Mouse (Mus musculus): ENCODE measurements around the gene Kcnb1. TPM values are rescaled to one million over a fixed set of nuclear protein-coding genes. Genes with fewer than 3 reads are reported as not detected.

Gene Kcnb1
- polyA plus RNA-seq, 1 experiment from 2014 or later: 0.85 TPM

GRCm38 (mm10) chr2:167053127-167053844, 136.7 kb downstream of the Kcnb1 start:
- Histone ChIP-seq H3K4me3 (ENCODE audit: control insufficient read depth in 1 of 2, insufficient read depth in 1 of 2, low read depth in 1 of 2, low read length in 2 of 2) (no peak overlapping the region), H3K9ac (ENCODE audit: low read length) (peak overlapping the region; percentile 42; the same call in 1 of the 2 replicates), H3K4me2 (ENCODE audit: low read length) (no peak overlapping the region), H3K9me3 (ENCODE audit: control insufficient read depth, low read length) (no peaks in the 10 kb centered on the region), H3K27me3 (ENCODE audit: control insufficient read depth, insufficient read depth, low read length) (no peaks in the 10 kb centered on the region), H3K27ac (replicated peaks in 1 of 2; ENCODE audit: control insufficient read depth in 1 of 2, insufficient read depth in 1 of 2, low read depth in 2 of 2, low read length in 2 of 2) (peak overlapping the region; percentile 22 to 44; a peak in 2 of 4 replicates), H3K36me3 (ENCODE audit: control insufficient read depth, insufficient read depth, low read length) (peaks cover 75% of the 10 kb centered on the region), H3K4me1 (ENCODE audit: control insufficient read depth in 2 of 2, insufficient read depth in 2 of 2, low read length in 2 of 2) (peaks cover 7 to 17% of the 10 kb centered on the region in 2 experiments)
- 63% methylated on average over 9 of the region's 9 CpGs for WGBS
- ATAC-seq (ENCODE audit: insufficient number of reproducible peaks, insufficient read depth, low FRiP score, low read depth): no peak

GRCm38 (mm10) chr2:167048698-167049358, 141.1 kb downstream of the Kcnb1 start:
- Histone ChIP-seq H3K4me3 (ENCODE audit: control insufficient read depth in 1 of 2, insufficient read depth in 1 of 2, low read depth in 1 of 2, low read length in 2 of 2) (no peak overlapping the region), H3K4me2 (ENCODE audit: low read length) (0 out of 2 replicates have a peak overlapping the region, but pooled peaks have one; percentile 2), H3K4me1 (ENCODE audit: control insufficient read depth in 2 of 2, insufficient read depth in 2 of 2, low read length in 2 of 2) (peaks cover 8 to 21% of the 10 kb centered on the region in 2 experiments), H3K9ac (ENCODE audit: low read length) (peak overlapping the region; percentile 53), H3K36me3 (ENCODE audit: control insufficient read depth, insufficient read depth, low read length) (peaks cover 76% of the 10 kb centered on the region), H3K27ac (replicated peaks in 1 of 2; ENCODE audit: control insufficient read depth in 1 of 2, insufficient read depth in 1 of 2, low read depth in 2 of 2, low read length in 2 of 2) (peak overlapping the region; percentile 75 to 80), H3K27me3 (ENCODE audit: control insufficient read depth, insufficient read depth, low read length) (no peaks in the 10 kb centered on the region), H3K9me3 (ENCODE audit: control insufficient read depth, low read length) (no peaks in the 10 kb centered on the region)
- peak; percentile 68 for ATAC-seq (ENCODE audit: insufficient number of reproducible peaks, insufficient read depth, low FRiP score, low read depth)
- whole genome bisulfite sequencing: 52% methylated on average over 8 of the region's 8 CpGs

- Histone ChIP-seq H3K9me3 (ENCODE audit: control insufficient read depth, low read length) (no peaks in the 10 kb centered on the region), H3K36me3 (ENCODE audit: control insufficient read depth, insufficient read depth, low read length) (peaks cover 82% of the 10 kb centered on the region), H3K4me1 (ENCODE audit: control insufficient read depth in 2 of 2, insufficient read depth in 2 of 2, low read length in 2 of 2) (peaks cover 8 to 20% of the 10 kb centered on the region in 2 experiments), H3K27ac (replicated peaks in 1 of 2; ENCODE audit: control insufficient read depth in 1 of 2, insufficient read depth in 1 of 2, low read depth in 2 of 2, low read length in 2 of 2) (peak overlapping the region; percentile 75 to 80), H3K4me2 (ENCODE audit: low read length) (no peak overlapping the region), H3K9ac (ENCODE audit: low read length) (peak overlapping the region; percentile 53; the same call in 1 of the 2 replicates), H3K27me3 (ENCODE audit: control insufficient read depth, insufficient read depth, low read length) (no peaks in the 10 kb centered on the region), H3K4me3 (ENCODE audit: control insufficient read depth in 1 of 2, insufficient read depth in 1 of 2, low read depth in 1 of 2, low read length in 2 of 2) (no peak overlapping the region)
- WGBS: 74% methylated on average over 10 of the region's 10 CpGs
- no peak for ATAC-seq (ENCODE audit: insufficient number of reproducible peaks, insufficient read depth, low FRiP score, low read depth)
These were observed 141.7 kb downstream of the Kcnb1 start for GRCm38 (mm10) chr2:167048223-167048622.

Other genes starting within 250 kb of the Kcnb1 start
- gene Stau1, start 193.9 kb downstream of the Kcnb1 start, polyA plus RNA-seq (2014; fragmentation: Nextera tagmentation; extraction: Ambion mirVana): 53.4 and 53.6 TPM in 2 replicates
- gene Ddx27, start 175.0 kb downstream of the Kcnb1 start, polyA plus RNA-seq (2014; fragmentation: Nextera tagmentation; extraction: Ambion mirVana): 22.2 and 23.0 TPM in 2 replicates
- 7.8 TPM in 2 replicates for gene Znfx1, start 127.1 kb downstream of the Kcnb1 start, polyA plus RNA-seq (2014; fragmentation: Nextera tagmentation; extraction: Ambion mirVana)
- gene Ptgis, start 50.4 kb upstream of the Kcnb1 start, polyA plus RNA-seq (2014; fragmentation: Nextera tagmentation; extraction: Ambion mirVana): 19.2 and 21.2 TPM in 2 replicates
- 21.0 and 24.2 TPM in 2 replicates for gene B4galt5, start 159.0 kb upstream of the Kcnb1 start, polyA plus RNA-seq (2014; fragmentation: Nextera tagmentation; extraction: Ambion mirVana)
- 19.3 and 21.1 TPM in 2 replicates for gene Slc9a8, start 231.6 kb upstream of the Kcnb1 start, polyA plus RNA-seq (2014; fragmentation: Nextera tagmentation; extraction: Ambion mirVana)